Mouse (Mus musculus) myocyte (in vitro differentiated cells): ENCODE measurements around the gene Fut11. TPM values are rescaled to one million over a fixed set of nuclear protein-coding genes. Genes with fewer than 3 reads are reported as not detected.

Experiments used
- H3K27me3 ChIP-seq: one replicate; pipeline ENCODE4 v1.6.1; 2011; ENCODE audit not compliant: control insufficient read depth, insufficient read depth, insufficient read length
- H3K36me3 ChIP-seq: one replicate; pipeline ENCODE4 v1.6.1; 2011; ENCODE audit not compliant: control insufficient read depth, insufficient read depth
- H3K4me2 ChIP-seq: one replicate; pipeline ENCODE4 v1.6.1; 2011; ENCODE audit warnings: low read depth, control low read depth
- H3K4me3 ChIP-seq: one replicate; pipeline ENCODE4 v1.5.1; 2011; ENCODE audit warnings: mild to moderate bottlenecking, control low read depth, moderate library complexity
- H3K79me2 ChIP-seq: one replicate; pipeline ENCODE4 v1.6.1; 2011; ENCODE audit not compliant: control insufficient read depth, insufficient read depth
- H3ac ChIP-seq: one replicate; pipeline ENCODE4 v1.6.1; 2011; ENCODE audit not compliant: control insufficient read depth, insufficient read length
- CEBPB ChIP-seq: IDR thresholded peaks from 2 replicates; pipeline ENCODE4 v1.6.1; 2011; ENCODE audit warnings: mild to moderate bottlenecking, moderate library complexity; ENCODE audit not compliant: poor library complexity, insufficient read depth, severe bottlenecking
- E2F4 ChIP-seq: IDR thresholded peaks from one replicate; pipeline ENCODE4 v1.6.1; 2011; ENCODE audit warnings: mild to moderate bottlenecking, control low read depth, moderate library complexity; ENCODE audit not compliant: insufficient read depth
- MAX ChIP-seq: IDR thresholded peaks from one replicate; pipeline ENCODE4 v1.6.1; 2011; ENCODE audit warnings: low read depth, mild to moderate bottlenecking, control low read depth
- MYOD1 ChIP-seq, 3 experiments: IDR thresholded peaks; one replicate each; pipeline ENCODE4 v1.6.1; 2011; ENCODE audit warnings: control low read depth in 2 of 3, low read depth in 2 of 3, mild to moderate bottlenecking in 2 of 3, moderate library complexity in 1 of 3; ENCODE audit not compliant: insufficient read length in 2 of 3, control insufficient read depth in 1 of 3
- MYOG ChIP-seq, 3 experiments: IDR thresholded peaks; one replicate each; pipeline ENCODE4 v1.6.1; 2011; ENCODE audit warnings: control low read depth in 2 of 3, low read depth in 2 of 3, mild to moderate bottlenecking in 2 of 3; ENCODE audit not compliant: insufficient read length in 2 of 3, control insufficient read depth in 1 of 3, insufficient read depth in 1 of 3
- POLR2A ChIP-seq: IDR thresholded peaks from one replicate; pipeline ENCODE4 v1.6.1; 2011; ENCODE audit warnings: low read depth, mild to moderate bottlenecking, control low read depth, moderate library complexity; ENCODE audit not compliant: insufficient read length
- POLR2AphosphoS2 ChIP-seq: IDR thresholded peaks from one replicate; pipeline ENCODE4 v1.6.1; 2011; ENCODE audit warnings: low read depth, control low read depth; ENCODE audit not compliant: insufficient read length
- REST ChIP-seq: IDR thresholded peaks from one replicate; pipeline ENCODE4 v1.6.1; 2011; ENCODE audit warnings: mild to moderate bottlenecking, control low read depth, moderate library complexity; ENCODE audit not compliant: insufficient read depth, insufficient read length
- SRF ChIP-seq: IDR thresholded peaks from one replicate; pipeline ENCODE4 v1.6.1; 2011; ENCODE audit warnings: low read depth; ENCODE audit not compliant: control insufficient read depth, insufficient read length
- TCF12 ChIP-seq: IDR thresholded peaks from one replicate; pipeline ENCODE4 v1.6.1; 2011; ENCODE audit warnings: mild to moderate bottlenecking, control low read depth; ENCODE audit not compliant: poor library complexity, insufficient read depth, severe bottlenecking
- TCF3 ChIP-seq: IDR thresholded peaks from one replicate; pipeline ENCODE4 v1.6.1; 2011; ENCODE audit warnings: low read depth, control low read depth; ENCODE audit not compliant: insufficient read length
- USF1 ChIP-seq: IDR thresholded peaks from one replicate; pipeline ENCODE4 v1.6.1; 2011; ENCODE audit warnings: low read depth, mild to moderate bottlenecking, control low read depth, moderate library complexity
- polyA plus RNA-seq: library from polyadenylated mRNA; unstranded; fragments of >200 nt; fragmentation: generic; extraction: Trizol; gene quantifications from one replicate; pipeline ENCODE4 v1.2.1, GENCODE M21; 2012; ENCODE audit warnings: missing spikeins

The Fut11 gene
- polyA plus RNA-seq, 1 experiment = 7.2 TPM

DNA sequence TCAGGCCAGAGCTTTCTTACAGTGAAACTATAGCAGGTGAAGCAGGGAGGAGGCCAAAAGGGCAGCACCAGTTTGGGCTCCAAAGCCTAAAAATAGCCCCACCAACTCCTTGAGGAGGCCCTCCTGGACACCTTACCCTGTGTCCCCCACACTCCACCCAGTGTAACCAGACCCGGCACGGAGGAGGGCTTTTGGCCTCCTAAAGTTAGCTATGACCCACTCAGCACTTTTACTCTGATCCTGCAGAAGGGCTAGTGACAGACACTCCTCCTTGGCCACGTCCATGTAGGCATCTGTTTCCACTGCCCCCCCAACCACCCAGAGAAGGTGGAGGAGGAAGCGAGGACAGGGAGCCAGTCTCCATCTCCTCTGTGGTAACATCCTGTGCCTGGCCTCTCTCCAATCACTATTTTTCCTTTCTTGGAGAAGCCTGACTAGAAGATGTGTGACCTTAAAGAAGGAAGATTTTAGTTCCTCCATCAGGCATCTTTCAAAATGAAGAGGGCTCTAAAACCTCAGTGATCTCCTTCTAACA lies 43.0 kb upstream of the Fut11 start:
- Histone ChIP-seq H3K79me2 (no peaks in the 10 kb centered on the region), H3K36me3 (no peaks in the 10 kb centered on the region), H3K27me3 (no peaks in the 10 kb centered on the region), H3K4me3 (no peak overlapping the region), H3K4me2 (no peak overlapping the region), H3ac (no peak overlapping the region)
- TF ChIP-seq MYOG (IDR thresholded peaks at IDR 0.05; ENCODE audit: control insufficient read depth in 1 of 3, insufficient read depth in 1 of 3, insufficient read length in 2 of 3, low read depth in 2 of 3) (peak in 1 of 3 experiments; percentile 4), MYOD1 (IDR thresholded peaks at IDR 0.05; ENCODE audit: control insufficient read depth in 1 of 3, insufficient read length in 2 of 3, low read depth in 2 of 3) (peak in 1 of 3 experiments; percentile 5), E2F4 (no peak), TCF12 (no peak), TCF3 (no peak)

DNA sequence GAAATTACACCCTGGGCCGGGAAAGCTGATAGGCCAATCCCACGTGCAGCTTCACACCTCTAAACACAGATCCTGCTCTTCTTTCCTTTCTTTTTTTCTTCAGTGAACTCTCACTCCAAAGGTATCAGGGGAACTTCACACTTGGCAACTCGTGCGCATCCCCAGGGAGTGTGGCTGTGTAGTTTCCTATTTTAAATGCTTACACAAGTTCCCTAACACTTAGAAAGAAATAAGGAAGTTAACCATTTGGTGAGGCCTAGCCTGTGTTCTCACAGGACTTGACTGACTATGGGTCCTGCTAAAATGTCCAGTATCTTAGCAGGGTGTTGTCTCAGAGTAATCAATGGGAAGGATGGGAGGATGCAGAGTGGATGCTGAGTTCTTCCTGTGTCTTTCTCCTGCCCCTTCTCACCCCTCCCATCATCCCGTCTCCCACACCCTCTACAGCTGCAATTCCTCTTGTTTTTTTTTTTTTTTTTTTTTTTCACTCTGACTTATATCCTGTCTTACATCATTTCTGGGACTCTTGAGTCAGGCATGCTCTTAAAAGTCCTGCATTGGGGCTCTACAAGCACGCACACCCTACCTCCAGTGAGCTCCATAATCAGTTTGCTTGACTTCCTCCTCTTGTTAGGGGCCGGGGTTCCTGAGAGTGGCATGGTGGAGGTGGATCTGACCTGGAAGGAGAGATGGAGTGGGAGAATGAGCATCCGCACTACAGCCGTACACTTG lies 39.9 kb upstream of the Fut11 start:
- H3K4me3 ChIP-seq = no peak overlapping the region
- H3K27me3 ChIP-seq = no peaks in the 10 kb centered on the region
- peak overlapping the region; percentile 27 for H3K4me2 ChIP-seq
- no peak overlapping the region for H3ac ChIP-seq
- H3K36me3 ChIP-seq = no peaks in the 10 kb centered on the region
- no peaks in the 10 kb centered on the region for H3K79me2 ChIP-seq
- TF ChIP-seq REST (no peak), E2F4 (no peak), CEBPB (peak; percentile 56; the same call in 1 of the 2 replicates)

GRCm38 (mm10) chr14:20655731-20656130 lies 39.0 kb upstream of the Fut11 start:
- no peaks in the 10 kb centered on the region for H3K36me3 ChIP-seq
- H3K4me3 ChIP-seq = no peak overlapping the region
- no peaks in the 10 kb centered on the region for H3K27me3 ChIP-seq
- peak overlapping the region; percentile 27 for H3K4me2 ChIP-seq
- TF ChIP-seq TCF12 = no peak
- TF ChIP-seq CEBPB = no peak
- TF ChIP-seq MAX = no peak
- TF ChIP-seq TCF3 = no peak
- TF ChIP-seq E2F4 = no peak
- no peak for TF ChIP-seq MYOD1 (IDR thresholded peaks at IDR 0.05; ENCODE audit: control insufficient read depth in 1 of 3, insufficient read length in 2 of 3, low read depth in 2 of 3)
- TF ChIP-seq USF1 = no peak
- no peak for TF ChIP-seq REST
- no peak for TF ChIP-seq POLR2A
- TF ChIP-seq SRF = no peak
- no peak for TF ChIP-seq MYOG (IDR thresholded peaks at IDR 0.05; ENCODE audit: control insufficient read depth in 1 of 3, insufficient read depth in 1 of 3, insufficient read length in 2 of 3, low read depth in 2 of 3)
- TF ChIP-seq POLR2AphosphoS2 = no peak
- no peaks in the 10 kb centered on the region for H3K79me2 ChIP-seq
- H3ac ChIP-seq = no peak overlapping the region

DNA sequence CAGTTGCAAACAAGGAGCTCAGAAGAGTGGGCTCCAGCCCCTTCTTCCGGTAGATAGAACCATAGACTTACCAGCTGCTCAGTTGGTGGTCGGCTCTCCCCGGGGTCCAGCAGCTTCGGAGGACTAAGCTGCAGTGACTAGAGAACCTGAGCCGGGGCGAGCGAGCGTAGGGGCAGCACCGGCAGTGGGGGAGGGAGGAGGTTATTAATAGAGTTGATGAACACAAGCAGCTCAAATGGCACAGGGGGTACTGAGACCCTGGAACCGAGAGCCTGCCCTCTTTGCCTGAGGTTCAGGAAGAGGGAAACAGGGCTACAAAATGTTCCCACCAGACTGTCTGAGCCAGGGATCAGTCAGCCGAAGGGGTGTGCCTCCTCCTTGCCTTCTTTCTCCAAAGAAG lies 38.4 kb upstream of the Fut11 start, which contains the start of gene Myoz1:
TSS of gene Myoz1 (minus strand) at position 180 of the 400 bp plus-strand sequence.
- Histone ChIP-seq H3K36me3 (no peaks in the 10 kb centered on the region), H3K4me2 (peak within 1 kb of the TSS; percentile 27), H3K4me3 (no peak within 1 kb of the TSS), H3K79me2 (no peaks in the 10 kb centered on the region), H3ac (no peak within 1 kb of the TSS), H3K27me3 (no peaks in the 10 kb centered on the region)
- TF ChIP-seq POLR2AphosphoS2 = no peak
- TF ChIP-seq CEBPB = no peak
- TF ChIP-seq POLR2A = no peak
- no peak for TF ChIP-seq E2F4
- TF ChIP-seq REST = no peak
- TF ChIP-seq TCF12 = no peak
- no peak for TF ChIP-seq TCF3
- no peak for TF ChIP-seq MYOD1 (IDR thresholded peaks at IDR 0.05; ENCODE audit: control insufficient read depth in 1 of 3, insufficient read length in 2 of 3, low read depth in 2 of 3)
- no peak for TF ChIP-seq MAX
- TF ChIP-seq MYOG (IDR thresholded peaks at IDR 0.05; ENCODE audit: control insufficient read depth in 1 of 3, insufficient read depth in 1 of 3, insufficient read length in 2 of 3, low read depth in 2 of 3) = no peak
- TF ChIP-seq USF1 = no peak

DNA sequence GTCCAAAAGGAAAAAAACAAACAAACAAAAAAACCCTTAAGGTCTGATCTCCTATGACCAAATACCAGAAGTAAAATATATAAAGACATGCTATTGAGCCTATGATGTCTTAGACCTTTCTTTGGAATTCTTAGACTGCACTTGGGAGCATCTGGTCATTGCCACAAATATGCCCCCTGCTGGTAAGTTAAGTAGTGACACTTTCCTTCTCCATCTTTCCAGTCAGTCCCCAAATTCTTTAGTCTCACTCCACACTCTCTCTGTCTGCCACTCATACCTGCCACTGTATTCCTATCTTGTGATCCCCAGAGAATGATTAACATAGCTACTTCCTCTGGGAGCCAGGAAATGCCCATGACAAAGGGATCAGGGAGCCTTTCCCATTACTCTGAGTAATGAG lies 36.4 kb upstream of the Fut11 start:
- H3K4me2 ChIP-seq = no peak overlapping the region
- peaks cover 11% of the 10 kb centered on the region for H3K79me2 ChIP-seq
- TF ChIP-seq MYOD1 (IDR thresholded peaks at IDR 0.05; ENCODE audit: control insufficient read depth in 1 of 3, insufficient read length in 2 of 3, low read depth in 2 of 3) (no peak), CEBPB (no peak), MAX (no peak), POLR2AphosphoS2 (no peak), REST (no peak), TCF12 (no peak), MYOG (IDR thresholded peaks at IDR 0.05; ENCODE audit: control insufficient read depth in 1 of 3, insufficient read depth in 1 of 3, insufficient read length in 2 of 3, low read depth in 2 of 3) (no peak), SRF (no peak), E2F4 (no peak), TCF3 (no peak), USF1 (no peak)
- H3K27me3 ChIP-seq = no peaks in the 10 kb centered on the region
- no peak overlapping the region for H3ac ChIP-seq
- H3K36me3 ChIP-seq = no peaks in the 10 kb centered on the region
- H3K4me3 ChIP-seq = no peak overlapping the region
